Mouse (Mus musculus) adrenal gland, postnatal 36 days (tissue): ENCODE data around the gene Zfp27. TPM values are rescaled to one million over a fixed set of nuclear protein-coding genes. Genes with fewer than 3 reads are reported as not detected.
"Not testable (repeated sequence)": the region's sequence is repeated elsewhere in the genome, so short reads cannot be mapped to it uniquely, and the experiment has no call there.

Experiments used
- DNase-seq, 2 experiments: peaks; one replicate each; pipeline ENCODE4 v3.0.0; 2021; ENCODE audit warnings: mixed read lengths in 1 of 2
- microRNA-seq: library from miRNA; unstranded; fragments of <30 nt; microRNA quantifications from one replicate; pipeline ENCODE4 v1.2.0, GENCODE M21; 2021
- total RNA-seq, 2 experiments: library from RNA; stranded (reverse); gene quantifications; 2 replicates each; pipeline ENCODE4 v1.2.3; 2021

Gene Zfp27
- total RNA-seq, 2 experiments from 2014 or later = 8.5 to 11.2 TPM

DNA sequence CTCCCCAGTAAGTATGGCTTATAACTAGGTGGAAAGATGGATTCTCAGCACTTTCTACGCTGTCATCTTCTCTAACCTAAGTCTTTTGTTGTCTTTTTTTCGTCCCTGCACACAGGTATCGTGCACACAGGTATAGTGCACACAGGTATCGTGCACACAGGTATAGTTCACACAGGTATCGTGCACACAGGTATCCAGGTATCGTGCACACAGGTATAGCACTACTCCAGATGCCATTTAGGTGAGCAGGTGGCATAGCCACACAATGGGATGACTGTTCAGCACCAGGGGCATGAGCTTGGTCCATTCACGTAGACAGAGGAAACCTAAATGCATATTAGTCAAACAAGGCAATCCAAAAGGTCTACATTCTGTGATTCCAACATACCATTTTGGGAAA is 15.9 kb downstream of the Zfp27 start:
- DNase-seq = no peak

DNA sequence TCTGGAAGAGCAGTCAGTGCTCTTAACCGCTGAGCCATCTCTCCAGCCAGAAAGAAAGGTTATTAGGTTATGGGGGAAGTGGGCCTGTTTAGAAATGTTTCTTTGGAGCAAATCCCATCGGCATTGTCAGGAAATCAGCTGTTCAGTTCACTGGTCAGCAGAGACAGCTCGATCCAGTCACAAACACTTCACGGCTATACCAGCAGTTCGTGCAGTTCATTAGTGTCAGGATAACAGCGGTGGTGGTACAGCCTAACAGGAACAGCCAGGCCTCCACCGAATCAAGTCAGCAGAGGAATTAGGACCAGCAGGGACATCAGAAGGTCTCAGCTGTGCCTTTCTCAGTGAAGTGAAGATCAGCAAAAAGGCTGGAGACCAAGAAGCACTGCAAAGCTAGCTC is 25.5 kb downstream of the Zfp27 start:
- no peak for DNase-seq

DNA sequence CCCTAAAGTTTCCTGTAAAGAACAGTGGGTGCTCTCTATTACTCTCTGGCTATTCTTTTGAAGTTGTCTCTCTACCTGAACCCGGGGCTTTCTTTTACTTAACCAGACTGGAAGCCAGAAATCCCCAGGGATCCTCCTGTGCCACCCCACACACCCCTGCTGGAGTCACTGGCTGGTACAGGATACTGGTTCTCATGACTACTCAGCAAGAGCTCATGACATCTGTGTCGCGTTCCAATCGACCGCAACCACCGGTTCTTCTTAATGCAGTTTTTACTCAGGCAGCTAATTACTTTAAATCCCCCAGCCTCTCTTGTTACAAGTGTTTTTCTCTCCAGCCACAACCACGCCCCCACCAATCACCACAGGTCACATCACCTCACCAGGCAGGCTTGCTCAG is 26.3 kb downstream of the Zfp27 start:
- DNase-seq = no peak

DNA sequence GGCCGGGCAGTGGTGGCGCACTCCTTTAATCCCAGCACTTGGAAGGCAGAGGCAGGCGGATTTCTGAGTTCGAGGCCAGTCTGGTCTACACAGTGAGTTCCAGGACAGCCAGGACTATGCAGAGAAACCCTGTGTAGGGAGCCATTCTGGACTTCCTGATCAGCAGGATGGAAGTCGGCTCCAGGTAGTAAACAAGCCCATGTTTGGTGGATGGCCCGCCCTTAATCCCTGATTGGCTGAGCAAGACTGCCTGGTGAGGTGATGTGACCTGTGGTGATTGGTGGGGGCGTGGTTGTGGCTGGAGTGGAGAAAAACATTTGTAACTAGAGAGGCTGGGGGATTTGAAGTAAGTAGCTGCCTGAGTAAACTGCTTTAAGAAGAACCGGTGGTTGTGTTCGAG is 28.8 kb downstream of the Zfp27 start:
- not testable (repeated sequence) for DNase-seq

DNA sequence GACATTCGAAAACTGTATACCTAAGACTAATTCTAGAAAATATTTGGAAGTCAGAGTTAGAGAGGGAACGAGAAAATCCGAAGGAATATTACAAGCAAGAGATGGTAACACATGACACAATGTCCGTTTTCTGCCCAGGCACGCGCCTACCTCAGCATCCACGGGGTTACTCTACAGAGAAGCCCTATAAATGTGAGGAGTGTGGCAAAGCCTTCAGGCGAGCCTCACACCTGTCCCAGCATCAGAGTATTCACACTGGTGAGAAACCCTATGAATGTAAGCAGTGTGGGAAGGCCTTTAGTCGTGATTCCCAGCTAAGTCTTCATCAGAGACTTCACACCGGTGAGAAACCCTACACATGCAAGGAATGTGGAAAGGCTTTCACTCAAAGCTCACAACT is 32.1 kb downstream of the Zfp27 start:
- DNase-seq = no peak

DNA sequence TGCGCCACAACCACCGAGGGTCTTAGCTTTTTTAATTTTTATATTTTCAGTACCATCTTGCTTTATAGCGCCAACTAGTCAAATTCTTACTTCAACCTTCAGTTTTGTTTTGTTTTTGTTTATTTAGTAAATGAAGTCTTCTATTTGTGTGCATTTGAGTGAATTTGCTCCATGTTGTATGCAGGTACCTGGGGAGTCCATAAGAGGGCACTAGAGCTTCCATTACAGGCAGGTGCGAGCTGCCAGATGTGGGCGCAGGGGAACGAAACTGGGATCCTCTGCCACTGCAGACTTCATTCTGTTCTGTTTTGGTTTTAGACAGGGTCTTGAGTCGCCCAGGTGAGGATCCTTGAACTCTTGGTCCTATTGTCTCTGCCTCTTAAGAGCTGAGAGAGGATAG is 44.7 kb downstream of the Zfp27 start:
- DNase-seq = no peak

DNA sequence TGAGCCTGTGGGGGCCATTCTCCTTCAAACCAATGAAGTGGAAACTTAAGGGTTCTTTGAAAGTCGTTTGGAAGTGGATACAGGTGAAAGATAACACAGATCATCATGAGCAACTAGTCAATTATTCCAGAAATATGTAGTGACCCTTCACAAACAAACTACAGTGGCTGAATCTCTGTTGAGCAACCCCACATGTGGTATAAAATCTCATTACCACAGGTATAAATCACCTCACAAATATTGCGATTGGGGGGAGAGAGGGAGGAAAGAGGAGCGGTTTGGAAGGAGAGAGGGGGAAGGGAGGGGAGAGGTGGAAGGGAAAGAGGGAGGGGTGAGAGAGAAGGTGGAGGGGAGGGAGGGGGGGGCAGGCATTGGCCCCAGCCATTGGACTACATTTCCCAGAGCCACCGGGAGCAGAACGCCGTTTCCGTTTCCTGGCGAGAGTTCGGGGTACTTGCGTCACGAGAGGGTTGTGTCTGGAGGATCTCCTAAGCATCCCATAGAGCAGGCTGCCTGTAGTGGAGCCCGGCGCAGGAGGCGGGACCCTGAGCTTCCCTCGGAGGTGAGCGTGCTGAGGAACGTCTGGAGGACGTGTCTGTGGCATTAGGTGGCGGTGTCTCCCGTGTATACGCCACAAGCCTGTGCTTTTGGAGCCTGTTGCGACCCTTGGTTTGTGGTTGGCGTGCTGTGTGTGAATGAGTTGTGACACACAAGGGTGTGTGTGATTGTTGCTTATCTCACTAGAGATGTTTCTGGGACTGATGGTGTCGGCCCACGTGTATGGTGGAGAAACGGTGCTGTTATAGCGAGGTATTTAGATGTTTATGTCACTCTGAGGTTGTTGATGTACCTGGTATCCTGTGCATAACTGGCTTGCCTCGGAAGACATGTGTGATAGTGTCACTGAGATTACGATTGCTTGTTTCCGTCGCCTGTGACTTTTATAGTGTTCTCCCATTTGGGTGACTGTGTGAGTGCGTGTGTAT is 46.5 kb downstream of the Zfp27 start, which contains the start of gene Zfp420:
Gene Zfp420, plus strand, starts transcription at position 448 of the 986 bp plus-strand sequence.
- DNase-seq = peak; percentile 92 to 93

DNA sequence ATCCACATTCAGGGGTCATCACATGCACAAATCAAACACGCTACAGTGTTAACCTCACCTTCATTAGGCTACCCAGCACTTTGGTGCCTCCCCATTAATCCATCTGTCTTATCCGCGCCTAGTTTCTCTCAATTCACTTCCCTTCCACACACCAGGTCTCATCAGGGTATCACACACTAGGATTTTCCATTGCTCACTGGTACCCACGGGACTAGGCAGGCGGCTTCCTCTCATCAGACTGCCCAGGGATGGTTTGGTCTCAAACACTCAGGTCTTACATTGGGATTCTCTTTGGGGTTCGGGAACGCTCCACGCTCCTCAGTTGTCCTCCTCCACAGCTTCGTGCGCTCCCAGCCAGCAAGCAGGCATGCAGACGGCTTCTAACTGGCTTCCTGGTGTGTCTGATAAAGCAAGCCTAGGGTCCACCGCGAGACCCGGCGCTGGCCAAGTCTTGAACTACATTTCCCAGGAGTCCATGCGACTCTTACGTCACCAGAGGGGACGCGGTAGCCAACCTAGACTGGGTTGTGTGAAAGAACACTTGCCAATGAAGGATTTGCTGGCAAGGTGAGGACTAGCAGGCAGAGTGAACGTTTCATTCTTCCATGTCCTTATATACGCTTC is 53.0 kb downstream of the Zfp27 start, which contains the start of gene Zfp940:
Gene Zfp940, minus strand, starts transcription at position 451 of the 624 bp plus-strand sequence.
- peak; percentile 84 for DNase-seq

DNA sequence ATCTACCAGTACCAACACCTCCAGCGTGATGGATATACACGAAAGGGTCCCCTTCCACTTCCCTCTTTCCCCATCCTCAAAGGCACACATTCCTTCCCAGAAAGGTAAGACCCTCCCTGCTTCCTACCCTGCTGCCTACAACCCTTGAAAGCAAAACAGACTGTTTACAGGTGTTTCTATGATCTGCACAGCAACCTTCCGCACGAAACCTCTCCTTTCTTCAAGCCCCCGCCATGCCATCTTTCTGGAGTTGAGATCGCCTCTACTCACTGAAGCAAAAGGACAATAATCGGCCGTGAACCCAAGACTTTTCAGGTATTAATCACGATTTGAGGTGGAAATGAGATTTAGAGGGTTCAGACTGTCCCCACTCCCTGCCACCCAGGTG is 53.5 kb downstream of the Zfp27 start:
- no peak for DNase-seq

DNA sequence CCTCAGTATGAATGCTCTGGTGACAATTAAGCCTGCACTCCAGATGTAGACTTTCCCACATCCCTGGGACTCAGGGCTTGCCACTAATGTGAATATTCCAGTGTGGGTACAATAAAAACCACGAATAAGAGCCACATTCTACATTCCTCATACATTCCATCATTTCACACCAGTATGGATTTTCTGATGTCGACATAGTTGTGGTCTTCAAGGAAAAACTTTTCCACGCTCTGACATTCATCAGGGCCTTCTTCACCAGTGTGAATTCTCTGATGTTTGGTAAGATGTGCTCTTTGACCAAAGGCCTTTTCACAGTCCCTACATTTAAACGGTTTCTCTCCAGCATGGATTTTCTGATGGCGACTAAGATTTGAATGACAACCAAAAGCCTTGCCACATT is 61.8 kb downstream of the Zfp27 start:
- no peak for DNase-seq

Small RNA genes within 50 kb of the gene (microRNA-seq; reads per million reads assigned to microRNA genes)
- not detected for gene Mir7668

Other genes starting within 250 kb of the Zfp27 start
- gene Catsperg2, start 179.5 kb downstream of the Zfp27 start, total RNA-seq = not detected
- 10 to 100 TPM; 13.4 to 14.9 TPM for gene Zfp84, start 138.0 kb downstream of the Zfp27 start, total RNA-seq
- 1 to 10 TPM; 2.8 to 2.9 TPM for gene Zfp30, start 122.6 kb downstream of the Zfp27 start, total RNA-seq
- 10 to 100 TPM; 15.6 to 16.0 TPM for gene Zfp790, start 90.5 kb downstream of the Zfp27 start, total RNA-seq
- gene Zfp940, start 52.9 kb downstream of the Zfp27 start, total RNA-seq = 1 to 10 TPM; 1.3 to 1.4 TPM
- gene Zfp420, start 46.6 kb downstream of the Zfp27 start, total RNA-seq = 1 to 10 TPM; 5.0 to 6.3 TPM
- 1 to 10 TPM; 6.5 TPM for gene Zfp383, start 1.7 kb upstream of the Zfp27 start, total RNA-seq
- gene Zfp74, start 47.5 kb upstream of the Zfp27 start, total RNA-seq = 1 to 10 TPM; 8.2 to 9.2 TPM
- 10 to 100 TPM; 12.4 to 13.8 TPM for gene Zfp568, start 77.4 kb upstream of the Zfp27 start, total RNA-seq
- 1 to 10 TPM; 3.0 to 3.1 TPM for gene Zfp14, start 144.8 kb upstream of the Zfp27 start, total RNA-seq
- 1 to 10 TPM; 1.7 to 2.0 TPM for gene Zfp82, start 166.3 kb upstream of the Zfp27 start, total RNA-seq
- not detected for gene Gm26920, start 183.8 kb upstream of the Zfp27 start, total RNA-seq
- 1 to 10 TPM; 1.8 to 2.8 TPM for gene Zfp566, start 184.0 kb upstream of the Zfp27 start, total RNA-seq
- 10 to 100 TPM; 35.3 to 41.5 TPM for gene Zfp260, start 188.2 kb upstream of the Zfp27 start, total RNA-seq
- gene Zfp382, start 215.4 kb upstream of the Zfp27 start, total RNA-seq = 1 to 10 TPM; 4.2 to 5.5 TPM